Mouse (Mus musculus) ES-E14 (cell line): ENCODE measurements around the gene Olfr168. TPM values are rescaled to one million over a fixed set of nuclear protein-coding genes. Genes with fewer than 3 reads are reported as not detected.

ENCODE experiments used
- DNase-seq: peaks from one replicate; pipeline ENCODE4 v3.0.0-alpha.2; 2013; ENCODE audit warnings: low read depth, low spot score
- H3K27ac ChIP-seq: 2 replicates; pipeline ENCODE4 v1.5.1; 2012; ENCODE audit warnings: low read depth, mild to moderate bottlenecking, low read length, moderate library complexity, mixed read lengths; ENCODE audit not compliant: poor library complexity, insufficient read depth, severe bottlenecking
- H3K36me3 ChIP-seq: 2 replicates; pipeline ENCODE4 v1.6.1; 2012; ENCODE audit warnings: mild to moderate bottlenecking, low read length, moderate library complexity, mixed read lengths; ENCODE audit not compliant: control insufficient read depth, poor library complexity, insufficient read depth, severe bottlenecking
- H3K4me1 ChIP-seq, 2 experiments: fragments of 150-350 bp in 1 of 2; sonication (generic) in 1 of 2; 2 replicates each; pipeline ENCODE4 v1.6.1; 2012; ENCODE audit warnings: low read length in 2 of 2, mild to moderate bottlenecking in 1 of 2, mixed read lengths in 1 of 2; ENCODE audit not compliant: control insufficient read depth in 2 of 2, insufficient read depth in 2 of 2, poor library complexity in 1 of 2
- H3K4me3 ChIP-seq, 2 experiments: fragments of 150-350 bp in 1 of 2; sonication (generic) in 1 of 2; 2 replicates each; pipeline ENCODE4 v1.5.1; 2012; ENCODE audit warnings: low read length in 2 of 2, low read depth in 1 of 2, mild to moderate bottlenecking in 1 of 2, mixed read lengths in 1 of 2; ENCODE audit not compliant: insufficient read depth in 1 of 2, poor library complexity in 1 of 2, severe bottlenecking in 1 of 2
- H3K9ac ChIP-seq: 2 replicates; pipeline ENCODE4 v1.6.1; 2012; ENCODE audit warnings: low read depth, mild to moderate bottlenecking, low read length, mixed read lengths; ENCODE audit not compliant: poor library complexity, insufficient read depth, severe bottlenecking
- H3K9me3 ChIP-seq: fragments of 150-350 bp; sonication (generic); 2 replicates; pipeline ENCODE4 v1.6.1; 2012; ENCODE audit warnings: low read depth, mild to moderate bottlenecking, low read length; ENCODE audit not compliant: control insufficient read depth, insufficient read depth
- CHD2 ChIP-seq: IDR thresholded peaks from 2 replicates; pipeline ENCODE4 v1.6.1; 2014; ENCODE audit warnings: mild to moderate bottlenecking, low read depth, low read length, inconsistent platforms
- HCFC1 ChIP-seq: IDR thresholded peaks from 2 replicates; pipeline ENCODE4 v1.6.1; 2012; ENCODE audit warnings: low read length, inconsistent platforms, borderline replicate concordance; ENCODE audit not compliant: insufficient read depth
- MAFK ChIP-seq: IDR thresholded peaks from 2 replicates; pipeline ENCODE4 v1.6.1; 2014; ENCODE audit warnings: mild to moderate bottlenecking, low read depth, low read length, inconsistent platforms; ENCODE audit not compliant: insufficient read depth
- ZC3H11A ChIP-seq: IDR thresholded peaks from 2 replicates; pipeline ENCODE4 v1.6.1; 2012; ENCODE audit warnings: low read depth, mild to moderate bottlenecking, inconsistent platforms, low read length, borderline replicate concordance
- ZNF384 ChIP-seq: IDR thresholded peaks from 2 replicates; pipeline ENCODE4 v1.6.1; 2012; ENCODE audit warnings: low read depth, low read length, inconsistent platforms
- in situ Hi-C, 2 experiments: fragments of 600-800 bp; cut with MboI; formaldehyde crosslinking; loops; one replicate each; pipeline ENCODE4 v1.15.1; 2025; ENCODE audit warnings: low sequenced_read_pairs in 2 of 2, inconsistent platforms in 1 of 2; ENCODE audit not compliant: unreplicated experiment in 2 of 2
- total RNA-seq: library from RNA; depleted of rRNA; stranded (reverse); fragments of 300-350 nt; gene quantifications from 2 replicates; pipeline ENCODE4 v1.2.3, GENCODE M21; 2012; rRNA removed

Gene Olfr168
- total RNA-seq, 1 experiment: not detected

GRCm38 (mm10) chr16:19483394-19483793, 52.0 kb downstream of the Olfr168 start, which contains the start of gene Olfr166:
Gene Olfr166, plus strand, starts transcription at chr16:19483694.
- Histone ChIP-seq H3K27ac (no peak within 1 kb of the TSS), H3K9ac (no peak within 1 kb of the TSS), H3K36me3 (no peaks in the 10 kb centered on the region), H3K4me3 (no peak within 1 kb of the TSS), H3K4me1 (no peaks in the 10 kb centered on the region), H3K9me3 (no peaks in the 10 kb centered on the region)
- DNase-seq: no peak
- in situ Hi-C loops: no loop called here
- no peak for TF ChIP-seq HCFC1
- no peak for TF ChIP-seq CHD2
- TF ChIP-seq ZC3H11A: no peak
- no peak for TF ChIP-seq ZNF384
- no peak for TF ChIP-seq MAFK

Other genes starting within 250 kb of the Olfr168 start
- not detected in 2 replicates for gene Olfr164, start 221.5 kb downstream of the Olfr168 start, total RNA-seq
- gene Olfr165, start 112.4 kb downstream of the Olfr168 start, total RNA-seq: not detected in 2 replicates
- gene Olfr166, start 51.9 kb downstream of the Olfr168 start, total RNA-seq: 0.05 TPM in 1 of 2 replicates, not detected in the other
- gene Olfr167, start 13.3 kb downstream of the Olfr168 start, total RNA-seq: not detected in 2 replicates
- gene Olfr169, start 36.3 kb upstream of the Olfr168 start, total RNA-seq: not detected in 2 replicates
- gene Olfr170, start 76.3 kb upstream of the Olfr168 start, total RNA-seq: not detected in 2 replicates
- gene Olfr171, start 94.4 kb upstream of the Olfr168 start, total RNA-seq: not detected in 2 replicates
- 0.09 TPM in 1 of 2 replicates, not detected in the other for gene Lamp3, start 170.8 kb upstream of the Olfr168 start, total RNA-seq
- gene B3gnt5, start 224.7 kb upstream of the Olfr168 start, total RNA-seq: 17.2 and 17.8 TPM in 2 replicates